Mouse (Mus musculus): ENCODE data around the gene Acot12.

GRCm38 (mm10) chr13:91753724-91754123 lies 12.4 kb downstream of the Acot12 start:
- no peak for TF ChIP-seq ZNF384 (IDR thresholded peaks at IDR 0.05; ENCODE audit: low read depth, low read length)
- no peak for TF ChIP-seq ZC3H11A (IDR thresholded peaks at IDR 0.05; ENCODE audit: borderline replicate concordance, low read depth, low read length)
- TF ChIP-seq MAFK (IDR thresholded peaks at IDR 0.05; ENCODE audit: insufficient read depth, low read depth, low read length) = no peak

All from ES-E14 (cell line).